Mouse (Mus musculus) c-Kit-positive CD71-negative TER-119-negative erythroid progenitor cells, embryonic 14.5 days (primary cell): Measurements from ENCODE around the gene Rrbp1.
A peak's percentile ranks its signal among the peaks of the same experiment; 100 is the strongest.

Experiments
- DNase-seq: peaks from one replicate; pipeline ENCODE4 v3.0.0-alpha.2; 2013; ENCODE audit warnings: low read depth

Gene Rrbp1

GRCm38 (mm10) chr2:144011080-144011551, at the start of gene Rrbp1:
Gene Rrbp1, minus strand, starts transcription at chr2:144011263.
- peak; percentile 89 for DNase-seq

GRCm38 (mm10) chr2:144057735-144058134, 46.7 kb upstream of the Rrbp1 start:
- DNase-seq, result no peak

GRCm38 (mm10) chr2:144052410-144053065, 41.5 kb upstream of the Rrbp1 start:
- DNase-seq, result no peak

GRCm38 (mm10) chr2:144050861-144051260, 39.8 kb upstream of the Rrbp1 start:
- DNase-seq, result no peak

- no peak for DNase-seq
Observed at GRCm38 (mm10) chr2:144050146-144050680, 39.1 kb upstream of the Rrbp1 start.

- no peak for DNase-seq
Observed at GRCm38 (mm10) chr2:144046916-144047315, 35.9 kb upstream of the Rrbp1 start.

GRCm38 (mm10) chr2:144045756-144046560, 34.9 kb upstream of the Rrbp1 start:
- no peak for DNase-seq

- no peak for DNase-seq
Observed at GRCm38 (mm10) chr2:144044726-144045125, 33.7 kb upstream of the Rrbp1 start.

- no peak for DNase-seq
Observed at GRCm38 (mm10) chr2:144032664-144033063, 21.6 kb upstream of the Rrbp1 start, which contains the start of gene Banf2. Gene Banf2, plus strand, starts transcription at chr2:144033059.

- no peak for DNase-seq
Observed at GRCm38 (mm10) chr2:144030791-144031190, 19.7 kb upstream of the Rrbp1 start.

- no peak for DNase-seq
Observed at GRCm38 (mm10) chr2:144026456-144026855, 15.4 kb upstream of the Rrbp1 start.

GRCm38 (mm10) chr2:144025361-144025760, 14.3 kb upstream of the Rrbp1 start:
- DNase-seq, result no peak

- no peak for DNase-seq
Observed at GRCm38 (mm10) chr2:144022441-144022840, 11.4 kb upstream of the Rrbp1 start.

- no peak for DNase-seq
Observed at GRCm38 (mm10) chr2:144019971-144020370, 8.9 kb upstream of the Rrbp1 start.

GRCm38 (mm10) chr2:144015861-144016260, 4.8 kb upstream of the Rrbp1 start:
- DNase-seq, result no peak

- no peak for DNase-seq
Observed at GRCm38 (mm10) chr2:144014481-144014880, 3.4 kb upstream of the Rrbp1 start.

- DNase-seq, result no peak
Observed at GRCm38 (mm10) chr2:144014051-144014450, 3.0 kb upstream of the Rrbp1 start.

- peak; percentile 48 for DNase-seq
Observed at GRCm38 (mm10) chr2:144010282-144011044, 600 bp downstream of the Rrbp1 start.

GRCm38 (mm10) chr2:144009551-144010281, 1.3 kb downstream of the Rrbp1 start:
- peak; percentile 30 for DNase-seq

- peak; percentile 16 for DNase-seq
Observed at GRCm38 (mm10) chr2:144009081-144009480, 2.0 kb downstream of the Rrbp1 start.

GRCm38 (mm10) chr2:144007211-144007610, 3.9 kb downstream of the Rrbp1 start:
- no peak for DNase-seq
